ENCODE assay signal across 9 mouse cellular contexts in genomic region chr2:121354378-121354777, GRCm38 (mm10). TPM values are rescaled to one million over a fixed set of nuclear protein-coding genes. Genes with fewer than 3 reads are reported as not detected.
DNase-seq lines count a peak whose midpoint lies in the region; ATAC-seq and TF ChIP-seq lines count a peak whose summit lies in the region.
"Had no signal": no experiment of that assay in that cellular context is flagged by ENCODE, and none has a peak within 500 bp of the region (broad histone marks: within the 10 kb centered on the region; RNA-seq: fewer than 3 reads in every experiment).

No protein-coding gene starts in this region.

- TF ChIP-seq CTCF in kidney, adult 2 months (conservative IDR thresholded peaks at IDR 0.05; ENCODE audit: insufficient read depth, insufficient read length, low read depth, low read length), result no peak
- TF ChIP-seq CTCF in bone marrow, adult 2 months (IDR thresholded peaks at IDR 0.05; ENCODE audit: control insufficient read depth, insufficient read depth, low read length), result no peak

- no peaks in the 10 kb centered on the region for H3K9me3 ChIP-seq in hindbrain, embryonic 14.5 days (ENCODE audit: control insufficient read depth, low read length)
- H3K9me3 ChIP-seq in midbrain, embryonic 16.5 days (replicated peaks; ENCODE audit: control insufficient read depth, low read length, poor library complexity, severe bottlenecking), result no peaks in the 10 kb centered on the region

- WGBS in kidney, adult 2 months, result 3% methylated on average over 6 of the region's 6 CpGs
- WGBS in bone marrow, adult 2 months, result 2% methylated on average over 6 of the region's 6 CpGs
- WGBS in hindbrain, embryonic 14.5 days, result 4% methylated on average over 6 of the region's 6 CpGs
- WGBS in midbrain, embryonic 16.5 days, result 7% methylated on average over 6 of the region's 6 CpGs

- H3K27me3 ChIP-seq in kidney, adult 2 months (replicated peaks; ENCODE audit: control insufficient read depth, insufficient read depth, low read length), result no peaks in the 10 kb centered on the region
- peaks cover 18% of the 10 kb centered on the region for H3K27me3 ChIP-seq in hindbrain, embryonic 14.5 days (ENCODE audit: control insufficient read depth, insufficient read depth, low read length)
- H3K27me3 ChIP-seq in midbrain, embryonic 16.5 days (ENCODE audit: control insufficient read depth, insufficient read depth, low read depth, low read length), result peaks cover 10% of the 10 kb centered on the region; the same call in 1 of the 2 replicates

- DNase-seq in kidney, adult 2 months, result peak; percentile 11
- no peak for DNase-seq in kidney, adult 9 months
- no peak for DNase-seq in hindbrain, embryonic 14.5 days (ENCODE audit: low spot score)
- DNase-seq in ovary, adult 18-20 months (ENCODE audit: low spot score), result no peak
- no peak for DNase-seq in urinary bladder, postnatal 10 days (ENCODE audit: low spot score)
- no peak for DNase-seq in left cerebral cortex, adult 18-20 months (ENCODE audit: low spot score in 2 of 2)

- peaks cover 5% of the 10 kb centered on the region; the same call in 1 of the 2 replicates for H3K4me1 ChIP-seq in kidney, adult 2 months (ENCODE audit: control insufficient read depth, insufficient read depth, low read length)
- no peaks in the 10 kb centered on the region; the same call in 1 of the 2 replicates for H3K4me1 ChIP-seq in bone marrow, adult 2 months (ENCODE audit: control insufficient read depth, insufficient read depth, low read length)
- peaks cover 9% of the 10 kb centered on the region; the same call in 1 of the 2 replicates for H3K4me1 ChIP-seq in hindbrain, embryonic 14.5 days (replicated peaks; ENCODE audit: control insufficient read depth, insufficient read depth, low read length)
- H3K4me1 ChIP-seq in midbrain, embryonic 16.5 days (ENCODE audit: control insufficient read depth, insufficient read depth, low read length), result peaks cover 19% of the 10 kb centered on the region

- no peaks in the 10 kb centered on the region for H3K36me3 ChIP-seq in kidney, adult 2 months (ENCODE audit: control insufficient read depth, insufficient read depth, low read length)
- H3K36me3 ChIP-seq in hindbrain, embryonic 14.5 days (replicated peaks; ENCODE audit: control insufficient read depth, insufficient read depth), result peaks cover 4% of the 10 kb centered on the region; the same call in 1 of the 2 replicates
- H3K36me3 ChIP-seq in midbrain, embryonic 16.5 days (ENCODE audit: control insufficient read depth, insufficient read depth, low read length), result peaks cover 5% of the 10 kb centered on the region

- peak overlapping the region; percentile 56 for H3K27ac ChIP-seq in kidney, adult 2 months (ENCODE audit: insufficient read depth, low read depth, low read length)
- H3K27ac ChIP-seq in bone marrow, adult 2 months (ENCODE audit: control insufficient read depth, insufficient read depth, low read depth, low read length, poor library complexity), result no peak overlapping the region
- H3K27ac ChIP-seq in hindbrain, embryonic 14.5 days, result peak overlapping the region; percentile 78
- H3K27ac ChIP-seq in midbrain, embryonic 16.5 days (ENCODE audit: low read length), result peak overlapping the region; percentile 89

- peak overlapping the region; percentile 79 for H3K9ac ChIP-seq in hindbrain, embryonic 14.5 days
- peak overlapping the region; percentile 94 for H3K9ac ChIP-seq in midbrain, embryonic 16.5 days (ENCODE audit: low read depth, low read length)

- TF ChIP-seq POLR2A in kidney, adult 2 months (IDR thresholded peaks at IDR 0.05; ENCODE audit: low read depth, low read length), result no peak
- no peak for TF ChIP-seq POLR2A in bone marrow, adult 2 months (IDR thresholded peaks at IDR 0.05; ENCODE audit: borderline replicate concordance, control insufficient read depth, low read depth, low read length)

- peak overlapping the region; percentile 94 for H3K4me3 ChIP-seq in kidney, adult 2 months (ENCODE audit: insufficient read depth, low read depth, low read length)
- peak overlapping the region; percentile 78 for H3K4me3 ChIP-seq in bone marrow, adult 2 months (replicated peaks; ENCODE audit: control insufficient read depth, low read depth, low read length)
- H3K4me3 ChIP-seq in hindbrain, embryonic 14.5 days (replicated peaks; ENCODE audit: low read length), result peak overlapping the region; percentile 64
- peak overlapping the region; percentile 80 for H3K4me3 ChIP-seq in midbrain, embryonic 16.5 days (ENCODE audit: low read depth, low read length)

- no peak for ATAC-seq in hindbrain, embryonic 14.5 days (ENCODE audit: low FRiP score)
- ATAC-seq in midbrain, embryonic 16.5 days, result no peak

- peak overlapping the region; percentile 62 for H3K4me2 ChIP-seq in hindbrain, embryonic 14.5 days (replicated peaks)
- H3K4me2 ChIP-seq in midbrain, embryonic 16.5 days (ENCODE audit: low read length), result peak overlapping the region; percentile 92

RNA-seq across cellular contexts. Expression of gene Ppip5k1, which starts 0.8 kb away (rescaled TPM):
- polyA plus RNA-seq in kidney, adult 2 months (2012; rRNA removed), result 41.5 and 56.7 TPM in 2 replicates
- polyA plus RNA-seq in bone marrow, adult 2 months (2011; ENCODE audit: insufficient read depth, insufficient read length, low replicate concordance, missing spikeins), result 4.3 and 16.7 TPM in 2 replicates
- 18.6 and 19.3 TPM in 2 replicates for polyA plus RNA-seq in hindbrain, embryonic 14.5 days (2014; fragmentation: Nextera tagmentation; extraction: Ambion mirVana)
- 23.3 and 24.5 TPM in 2 replicates for polyA plus RNA-seq in midbrain, embryonic 16.5 days (2015; fragmentation: Nextera tagmentation; extraction: Ambion mirVana)
- total RNA-seq in left cerebral cortex, adult 18-20 months (2021), result 100 to 1,000 TPM; 132 to 136 TPM

RNA-seq across cellular contexts. Expression of gene Ckmt1, which starts 3.1 kb away (rescaled TPM):
- 107 and 124 TPM in 2 replicates for polyA plus RNA-seq in kidney, adult 2 months (2012; rRNA removed)
- 4.2 TPM in 1 of 2 replicates, not detected in the other for polyA plus RNA-seq in bone marrow, adult 2 months (2011; ENCODE audit: insufficient read depth, insufficient read length, low replicate concordance, missing spikeins)
- 90.5 and 103 TPM in 2 replicates for polyA plus RNA-seq in hindbrain, embryonic 14.5 days (2014; fragmentation: Nextera tagmentation; extraction: Ambion mirVana)
- 79.9 and 108 TPM in 2 replicates for polyA plus RNA-seq in midbrain, embryonic 16.5 days (2015; fragmentation: Nextera tagmentation; extraction: Ambion mirVana)
- 100 to 1,000 TPM; 365 to 394 TPM for total RNA-seq in left cerebral cortex, adult 18-20 months (2021)

RNA-seq across cellular contexts. Expression of gene Strc, which starts 32.6 kb away (rescaled TPM):
- polyA plus RNA-seq in kidney, adult 2 months (2012; rRNA removed), result not detected in 2 replicates
- not detected in 2 replicates for polyA plus RNA-seq in bone marrow, adult 2 months (2011; ENCODE audit: insufficient read depth, insufficient read length, low replicate concordance, missing spikeins)
- not detected in 2 replicates for polyA plus RNA-seq in hindbrain, embryonic 14.5 days (2014; fragmentation: Nextera tagmentation; extraction: Ambion mirVana)
- polyA plus RNA-seq in midbrain, embryonic 16.5 days (2015; fragmentation: Nextera tagmentation; extraction: Ambion mirVana), result 0.03 and 0.04 TPM in 2 replicates
- total RNA-seq in left cerebral cortex, adult 18-20 months (2021), result under 1 TPM; 0.09 to 0.23 TPM
- polyA plus RNA-seq: Patski had no signal

RNA-seq across cellular contexts. Expression of gene Pdia3, which starts 59.2 kb away (rescaled TPM):
- polyA plus RNA-seq in kidney, adult 2 months (2012; rRNA removed), result 239 and 531 TPM in 2 replicates
- 113 and 230 TPM in 2 replicates for polyA plus RNA-seq in bone marrow, adult 2 months (2011; ENCODE audit: insufficient read depth, insufficient read length, low replicate concordance, missing spikeins)
- 268 and 307 TPM in 2 replicates for polyA plus RNA-seq in hindbrain, embryonic 14.5 days (2014; fragmentation: Nextera tagmentation; extraction: Ambion mirVana)
- polyA plus RNA-seq in midbrain, embryonic 16.5 days (2015; fragmentation: Nextera tagmentation; extraction: Ambion mirVana), result 377 and 397 TPM in 2 replicates
- total RNA-seq in left cerebral cortex, adult 18-20 months (2021), result 100 to 1,000 TPM; 188 to 192 TPM

RNA-seq across cellular contexts. Expression of gene Catsper2, which starts 59.2 kb away (rescaled TPM):
- polyA plus RNA-seq in kidney, adult 2 months (2012; rRNA removed), result 1.0 and 1.7 TPM in 2 replicates
- 0.70 and 0.87 TPM in 2 replicates for polyA plus RNA-seq in bone marrow, adult 2 months (2011; ENCODE audit: insufficient read depth, insufficient read length, low replicate concordance, missing spikeins)
- polyA plus RNA-seq in hindbrain, embryonic 14.5 days (2014; fragmentation: Nextera tagmentation; extraction: Ambion mirVana), result 2.9 and 3.1 TPM in 2 replicates
- 4.1 and 6.0 TPM in 2 replicates for polyA plus RNA-seq in midbrain, embryonic 16.5 days (2015; fragmentation: Nextera tagmentation; extraction: Ambion mirVana)
- total RNA-seq in left cerebral cortex, adult 18-20 months (2021), result 1 to 10 TPM; 2.6 to 3.9 TPM

Comparison
In these comparisons a context has a peak if more than half of its experiments do, and no peak if none do; other contexts are left out.
1. RNA of gene Ckmt1, which starts 3.1 kb away (polyA plus RNA-seq): 107 to 124 TPM in kidney, adult 2 months, 79.9 to 108 TPM in midbrain, embryonic 16.5 days and 90.5 to 103 TPM in hindbrain, embryonic 14.5 days; 4.2 TPM in bone marrow, adult 2 months; every median in the first group is over 10 times any median in the second.
2. Peak in every context shown above with its lines, with median percentiles within 50 percentile points of each other: H3K4me3 ChIP-seq.